Mouse (Mus musculus): ENCODE results near the gene Zfp444.

GRCm38 (mm10) chr7:6143991-6144531, 28.0 kb upstream of the Zfp444 start:
- TF ChIP-seq HCFC1 (IDR thresholded peaks at IDR 0.05; ENCODE audit: borderline replicate concordance, insufficient read depth, low read length) = no peak
- no peak for TF ChIP-seq MAFK (IDR thresholded peaks at IDR 0.05; ENCODE audit: insufficient read depth, low read depth, low read length)
